Mouse (Mus musculus) forebrain, embryonic 16.5 days (tissue): ENCODE results near the gene Pbxip1. TPM values are rescaled to one million over a fixed set of nuclear protein-coding genes. Genes with fewer than 3 reads are reported as not detected.
A peak's percentile ranks its signal among the peaks of the same experiment; 100 is the strongest.

Experiments used
- ATAC-seq: fragments of 200-750 bp; cut with Nextera tagmentation; 2 replicates; pipeline ENCODE4 v1.8.0; 2017; ENCODE audit warnings: mild to moderate bottlenecking, moderate library complexity
- H3K27ac ChIP-seq: fragments of 300-500 bp; sonication (generic); 2 replicates; pipeline ENCODE4 v1.5.1; 2014; ENCODE audit warnings: low read length, control low read depth
- H3K27me3 ChIP-seq: fragments of 300-500 bp; sonication (generic); replicated peaks from 2 replicates; pipeline ENCODE4 v1.6.1; 2014; ENCODE audit warnings: low read length; ENCODE audit not compliant: control insufficient read depth, insufficient read depth
- H3K36me3 ChIP-seq: fragments of 300-500 bp; sonication (generic); 2 replicates; pipeline ENCODE4 v1.6.1; 2014; ENCODE audit not compliant: control insufficient read depth, insufficient read depth
- H3K4me1 ChIP-seq: fragments of 300-500 bp; sonication (generic); replicated peaks from 2 replicates; pipeline ENCODE4 v1.6.1; 2014; ENCODE audit warnings: low read length; ENCODE audit not compliant: control insufficient read depth, insufficient read depth
- H3K4me2 ChIP-seq: fragments of 300-500 bp; sonication (generic); 2 replicates; pipeline ENCODE4 v1.6.1; 2014; ENCODE audit warnings: mild to moderate bottlenecking, low read length, control low read depth
- H3K4me3 ChIP-seq: fragments of 300-500 bp; sonication (generic); replicated peaks from 2 replicates; pipeline ENCODE4 v1.5.1; 2014; ENCODE audit warnings: mild to moderate bottlenecking, low read length, control low read depth
- H3K9ac ChIP-seq: fragments of 300-500 bp; sonication (generic); replicated peaks from 2 replicates; pipeline ENCODE4 v1.6.1; 2014; ENCODE audit warnings: low read depth, low read length, control low read depth
- H3K9me3 ChIP-seq: fragments of 300-500 bp; sonication (generic); 2 replicates; pipeline ENCODE4 v1.6.1; 2016; ENCODE audit warnings: low read length; ENCODE audit not compliant: control insufficient read depth
- whole genome bisulfite sequencing: fragments of 180-500 bp; shearing (Covaris S2); extraction: QIAGEN DNeasy Blood & Tissue Kit; methylation state at CpG from one replicate; pipeline ENCODE4 v1.1.7; 2014; 5-methylcytosine and 5-hydroxymethylcytosine counted together
- polyA plus RNA-seq: library from polyadenylated mRNA; unstranded; fragments of >200 nt; fragmentation: Nextera tagmentation; extraction: Ambion mirVana; gene quantifications from 2 replicates; pipeline ENCODE4 v1.2.1, GENCODE M21; 2015

Gene Pbxip1
- polyA plus RNA-seq, 1 experiment from 2014 or later: 11.1 TPM

DNA sequence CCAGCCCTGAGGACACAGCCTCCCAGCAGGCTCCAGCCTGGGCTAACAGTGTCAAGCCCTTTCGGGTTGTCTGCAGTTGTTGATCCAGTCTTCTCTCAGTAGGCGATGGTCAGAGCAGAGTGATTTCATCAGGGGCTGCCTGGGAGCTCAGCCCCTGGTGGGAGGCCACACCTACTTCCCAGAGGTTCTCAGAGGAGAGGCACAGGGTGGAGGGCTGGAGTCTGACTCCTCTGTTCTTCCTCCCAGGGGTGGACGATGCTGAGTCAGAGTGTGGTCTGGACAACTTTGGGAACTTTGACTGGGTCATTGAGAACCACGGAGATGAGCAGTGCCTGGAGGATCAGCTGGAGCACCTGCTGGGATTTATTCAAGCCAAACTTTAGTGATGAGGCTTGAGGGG is 31.8 kb downstream of the Pbxip1 start:
- Histone ChIP-seq H3K4me3 (no peak overlapping the region), H3K9me3 (no peaks in the 10 kb centered on the region), H3K4me2 (no peak overlapping the region), H3K36me3 (no peaks in the 10 kb centered on the region; the same call in 1 of the 2 replicates), H3K9ac (no peak overlapping the region), H3K4me1 (no peaks in the 10 kb centered on the region), H3K27ac (no peak overlapping the region), H3K27me3 (no peaks in the 10 kb centered on the region)
- no peak for ATAC-seq
- WGBS: 54% methylated on average over 4 of the region's 4 CpGs

DNA sequence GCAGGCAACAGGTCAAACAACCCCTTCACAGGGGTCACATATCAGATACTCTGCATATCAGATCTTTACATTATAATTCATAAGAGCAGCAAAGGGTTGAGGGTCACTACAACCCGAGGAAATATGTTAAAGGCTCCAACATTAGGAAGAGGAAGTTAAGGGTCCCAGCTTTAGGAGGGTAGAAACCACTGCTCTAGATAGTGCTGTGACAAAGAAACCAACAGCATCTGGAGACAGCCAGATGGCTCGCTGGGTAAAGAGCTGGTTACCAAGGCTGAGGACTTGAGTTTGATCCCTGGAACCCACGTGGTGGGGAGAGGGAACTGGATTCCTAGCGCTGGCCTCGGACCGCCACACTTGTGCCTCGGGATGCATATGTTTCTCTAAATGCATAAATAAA is 35.8 kb downstream of the Pbxip1 start:
- H3K27me3 ChIP-seq: no peaks in the 10 kb centered on the region
- no peak overlapping the region for H3K4me3 ChIP-seq
- WGBS: 85% methylated on average over 7 of the region's 7 CpGs
- no peaks in the 10 kb centered on the region; the same call in 1 of the 2 replicates for H3K36me3 ChIP-seq
- H3K4me1 ChIP-seq: no peaks in the 10 kb centered on the region
- H3K9ac ChIP-seq: no peak overlapping the region
- ATAC-seq: no peak
- H3K27ac ChIP-seq: no peak overlapping the region
- H3K9me3 ChIP-seq: no peaks in the 10 kb centered on the region
- H3K4me2 ChIP-seq: no peak overlapping the region

DNA sequence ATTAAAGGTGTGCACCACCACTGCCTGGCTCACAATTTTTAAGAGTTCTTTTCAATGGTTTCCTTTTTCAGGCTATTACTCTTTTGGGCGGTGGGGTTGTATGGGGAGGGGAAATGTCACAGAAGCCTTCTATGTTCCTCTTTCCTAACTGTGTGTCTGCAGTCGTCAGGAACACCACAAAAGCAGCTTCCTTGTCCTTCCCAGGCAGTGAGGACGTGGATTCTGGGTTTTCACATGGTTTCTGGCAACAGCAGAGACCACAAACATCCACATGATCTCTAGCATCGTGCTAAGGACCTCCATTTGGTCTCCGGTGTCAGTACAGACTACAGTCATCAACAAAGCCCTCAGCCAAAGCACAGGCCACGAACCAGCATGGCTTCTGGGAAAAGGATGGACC is 37.3 kb downstream of the Pbxip1 start:
- H3K9ac ChIP-seq: no peak overlapping the region

DNA sequence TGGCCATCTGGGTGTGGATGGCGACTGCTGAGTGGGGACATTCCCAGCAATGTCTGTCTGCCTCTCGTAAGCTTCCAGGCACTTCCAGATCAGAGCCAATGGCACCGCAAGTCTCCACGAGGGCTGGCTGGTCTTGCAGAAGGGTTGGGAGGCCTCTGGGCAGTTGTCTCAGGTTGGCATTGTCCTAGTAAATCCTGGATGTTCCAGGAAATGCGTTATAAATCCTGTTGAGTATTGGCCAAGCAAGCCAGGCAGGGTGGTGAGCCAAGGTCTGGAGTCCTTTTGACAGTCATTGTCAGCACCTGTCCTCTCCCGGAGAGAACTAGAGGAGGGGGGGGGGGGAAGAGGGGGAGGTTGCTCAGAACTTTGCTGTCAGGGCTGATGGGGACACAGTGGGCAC is 42.5 kb downstream of the Pbxip1 start:
- Histone ChIP-seq H3K36me3 (no peaks in the 10 kb centered on the region), H3K27me3 (no peaks in the 10 kb centered on the region), H3K9ac (no peak overlapping the region), H3K4me2 (no peak overlapping the region), H3K9me3 (no peaks in the 10 kb centered on the region), H3K4me3 (no peak overlapping the region), H3K27ac (no peak overlapping the region), H3K4me1 (no peaks in the 10 kb centered on the region)
- no peak for ATAC-seq
- 79% methylated on average over 6 of the region's 6 CpGs for WGBS

More for the DNA sequence above, 37.3 kb downstream of the Pbxip1 start:
- no peak for ATAC-seq
- Histone ChIP-seq H3K4me3 (no peak overlapping the region), H3K27me3 (no peaks in the 10 kb centered on the region), H3K4me1 (no peaks in the 10 kb centered on the region), H3K36me3 (no peaks in the 10 kb centered on the region), H3K27ac (no peak overlapping the region), H3K9me3 (no peaks in the 10 kb centered on the region), H3K4me2 (no peak overlapping the region)
- 78% methylated on average over 6 of the region's 6 CpGs for WGBS

DNA sequence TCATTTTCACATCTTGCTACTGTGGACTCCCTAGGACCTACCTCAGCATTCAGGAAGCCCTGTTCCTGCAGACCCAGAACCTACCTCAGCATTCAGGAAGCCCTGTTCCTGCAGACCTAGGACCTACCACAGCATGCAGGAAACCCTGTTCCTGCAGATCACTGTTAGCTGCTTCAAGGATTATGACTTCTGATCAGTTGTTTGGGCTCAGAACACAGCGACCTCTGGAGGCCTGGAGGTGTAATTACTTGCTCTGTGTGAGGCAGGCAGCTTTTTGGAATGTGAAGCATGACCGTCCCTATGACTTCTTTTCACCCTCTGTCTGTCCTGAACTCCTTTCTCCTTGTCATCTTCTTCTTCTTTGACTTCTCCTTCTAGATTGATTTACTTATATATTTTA is 45.0 kb downstream of the Pbxip1 start:
- Histone ChIP-seq H3K4me1 (no peaks in the 10 kb centered on the region), H3K27me3 (no peaks in the 10 kb centered on the region), H3K36me3 (no peaks in the 10 kb centered on the region), H3K9me3 (no peaks in the 10 kb centered on the region), H3K4me3 (no peak overlapping the region), H3K9ac (no peak overlapping the region), H3K27ac (no peak overlapping the region), H3K4me2 (no peak overlapping the region)
- WGBS: 30% methylated on average over 2 of the region's 2 CpGs
- ATAC-seq: no peak

DNA sequence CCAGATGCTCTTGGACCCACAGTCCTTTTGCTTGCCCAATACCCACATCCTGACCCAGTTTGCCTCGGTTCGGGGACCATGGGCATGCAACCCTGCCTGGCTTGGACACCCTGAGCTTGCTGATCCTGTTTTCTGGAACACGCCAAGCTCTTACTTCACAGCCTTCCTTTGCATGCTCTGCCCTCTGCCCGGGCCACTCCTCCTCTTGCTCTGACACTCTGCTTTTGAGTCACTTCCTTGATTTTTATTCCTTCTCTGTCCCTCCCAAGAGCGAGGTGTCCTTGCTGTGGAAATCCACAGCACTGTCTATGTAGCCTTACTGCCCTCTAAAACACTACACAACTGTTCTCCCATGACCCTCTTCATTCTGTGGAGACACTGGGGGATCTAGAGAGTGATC is 45.7 kb downstream of the Pbxip1 start:
- no peaks in the 10 kb centered on the region for H3K27me3 ChIP-seq
- ATAC-seq: no peak
- no peaks in the 10 kb centered on the region for H3K36me3 ChIP-seq
- H3K4me3 ChIP-seq: no peak overlapping the region
- no peaks in the 10 kb centered on the region for H3K9me3 ChIP-seq
- H3K27ac ChIP-seq: no peak overlapping the region
- H3K9ac ChIP-seq: no peak overlapping the region
- H3K4me1 ChIP-seq: no peaks in the 10 kb centered on the region
- 89% methylated on average over 5 of the region's 5 CpGs for WGBS
- no peak overlapping the region for H3K4me2 ChIP-seq

DNA sequence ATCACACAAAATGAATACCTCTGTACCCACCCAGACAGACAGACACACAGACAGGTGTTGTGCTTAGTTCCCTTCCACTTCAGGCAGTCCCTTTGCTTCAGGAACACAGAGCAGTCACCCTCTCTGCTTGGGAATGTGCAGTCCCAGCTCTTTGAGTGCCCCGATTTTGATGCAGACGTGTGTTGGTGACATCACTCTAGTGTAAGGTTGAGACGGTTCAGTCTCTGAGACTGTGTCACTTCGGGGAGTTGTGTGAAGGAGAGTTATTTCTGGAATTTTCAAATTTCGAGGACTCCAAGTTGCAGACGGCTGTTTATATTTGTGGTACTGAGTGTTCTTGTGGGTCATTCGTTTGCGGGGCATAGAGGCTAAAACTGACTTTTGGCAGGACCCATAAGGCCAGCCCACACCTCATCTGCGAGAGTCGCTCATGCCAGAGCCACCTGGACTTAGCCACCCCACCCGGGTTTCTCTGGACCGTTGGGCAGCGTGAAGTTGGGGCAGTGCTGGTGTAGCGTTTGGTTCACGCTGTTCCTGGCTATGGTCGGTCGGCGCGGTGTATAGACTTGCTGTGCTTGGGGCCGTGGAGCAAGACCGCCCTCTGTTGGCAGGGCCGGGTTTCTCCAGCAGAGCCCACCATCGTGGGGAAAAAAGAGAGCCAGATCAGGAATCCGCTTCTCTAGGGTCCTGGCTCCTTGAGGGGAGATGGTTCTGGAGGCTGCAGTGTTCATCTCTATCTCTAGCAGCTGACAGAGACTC is 48.4 kb downstream of the Pbxip1 start:
- H3K9me3 ChIP-seq: no peaks in the 10 kb centered on the region
- H3K4me2 ChIP-seq: no peak overlapping the region; the same call in 1 of the 2 replicates
- no peaks in the 10 kb centered on the region for H3K27me3 ChIP-seq
- WGBS: 19% methylated on average over 24 of the region's 24 CpGs
- peak; percentile 78 for ATAC-seq
- no peak overlapping the region for H3K4me3 ChIP-seq
- H3K36me3 ChIP-seq: no peaks in the 10 kb centered on the region
- no peak overlapping the region for H3K9ac ChIP-seq
- H3K27ac ChIP-seq: no peak overlapping the region
- no peaks in the 10 kb centered on the region for H3K4me1 ChIP-seq

DNA sequence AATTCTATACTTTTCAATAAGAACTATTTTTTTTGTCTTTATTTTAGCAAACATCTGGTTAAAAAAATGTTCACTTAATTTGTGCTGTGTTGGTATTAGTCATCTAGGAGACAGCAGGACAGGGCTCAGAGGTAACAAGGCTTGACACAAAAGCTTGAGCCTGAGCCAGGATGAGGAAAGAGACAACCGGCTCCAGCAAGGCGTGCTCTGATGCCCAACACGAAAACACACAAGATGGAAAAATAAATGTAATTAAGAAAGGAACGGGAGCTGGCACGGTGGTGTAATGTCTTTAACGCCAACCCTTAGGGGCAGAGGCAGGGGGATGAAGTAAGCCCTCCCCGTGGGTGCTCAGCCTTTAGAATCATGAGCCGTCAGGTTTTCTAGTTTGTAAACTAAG is 49.6 kb downstream of the Pbxip1 start:
- Histone ChIP-seq H3K4me1 (no peaks in the 10 kb centered on the region), H3K4me3 (no peak overlapping the region), H3K9me3 (no peaks in the 10 kb centered on the region), H3K9ac (no peak overlapping the region), H3K27me3 (no peaks in the 10 kb centered on the region), H3K27ac (no peak overlapping the region), H3K4me2 (no peak overlapping the region), H3K36me3 (no peaks in the 10 kb centered on the region)
- WGBS: 59% methylated on average over 8 of the region's 8 CpGs
- no peak for ATAC-seq

DNA sequence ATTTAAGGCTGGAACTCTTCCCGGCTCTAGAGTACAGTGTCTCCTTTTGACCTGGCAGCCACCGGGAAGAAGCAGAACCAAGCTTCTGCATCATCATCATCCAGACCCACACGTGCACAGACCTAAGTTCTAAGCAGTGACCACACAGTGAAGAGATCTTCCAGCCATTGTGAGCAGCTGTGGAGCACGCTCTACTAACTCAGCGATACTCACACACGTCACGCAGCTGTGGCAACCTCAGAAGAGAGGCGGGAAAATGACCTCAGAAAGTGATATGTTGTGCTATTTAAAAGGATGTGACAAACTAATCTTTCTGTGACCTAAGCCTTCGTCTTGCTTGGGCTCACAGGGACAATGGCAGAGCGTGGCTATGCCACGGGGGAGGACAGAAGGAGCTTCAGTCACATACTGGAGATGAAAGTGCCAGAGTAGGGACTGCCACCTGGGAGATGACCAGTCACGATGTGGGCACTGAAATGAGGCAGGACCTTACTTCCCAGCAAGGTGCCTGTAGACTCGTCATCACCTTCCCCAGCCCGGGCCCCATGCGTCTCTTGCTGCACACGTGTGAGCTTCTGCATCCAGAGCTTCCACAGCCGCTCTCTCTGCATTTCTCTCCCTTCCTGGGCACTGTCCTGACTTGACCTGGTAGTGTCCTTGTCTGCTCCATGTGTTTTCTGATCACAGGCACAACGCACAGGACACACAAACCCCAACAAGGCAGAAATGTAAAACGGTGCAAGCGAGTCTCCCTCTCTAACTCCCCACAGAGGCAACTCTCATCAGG is 50.6 kb downstream of the Pbxip1 start:
- H3K4me2 ChIP-seq: no peak overlapping the region
- no peaks in the 10 kb centered on the region for H3K36me3 ChIP-seq
- H3K4me1 ChIP-seq: no peaks in the 10 kb centered on the region
- no peak for ATAC-seq
- no peak overlapping the region for H3K27ac ChIP-seq
- no peaks in the 10 kb centered on the region for H3K27me3 ChIP-seq
- no peaks in the 10 kb centered on the region for H3K9me3 ChIP-seq
- WGBS: 63% methylated on average over 20 of the region's 20 CpGs
- H3K4me3 ChIP-seq: no peak overlapping the region
- H3K9ac ChIP-seq: no peak overlapping the region
